Mouse (Mus musculus) heart, adult 2 months (tissue): ENCODE data around the gene Trmo. TPM values are rescaled to one million over a fixed set of nuclear protein-coding genes. Genes with fewer than 3 reads are reported as not detected.

Source experiments
- DNase-seq, 2 experiments: peaks; one replicate each; pipeline ENCODE4 v3.0.0; 2021
- H3K27ac ChIP-seq: fragments of 200-600 bp; 2 replicates; pipeline ENCODE4 v1.8.1; 2022
- H3K27me3 ChIP-seq: fragments of 200-500 bp; 2 replicates; pipeline ENCODE4 v1.6.1; 2012; ENCODE audit warnings: mild to moderate bottlenecking, low read length, inconsistent platforms, mixed read lengths; ENCODE audit not compliant: control insufficient read depth, insufficient read depth
- H3K36me3 ChIP-seq: fragments of 200-500 bp; 2 replicates; pipeline ENCODE4 v1.6.1; 2012; ENCODE audit warnings: low read length, inconsistent platforms; ENCODE audit not compliant: control insufficient read depth, insufficient read depth
- H3K4me1 ChIP-seq: fragments of 200-500 bp; 2 replicates; pipeline ENCODE4 v1.6.1; 2011; ENCODE audit warnings: low read length; ENCODE audit not compliant: control insufficient read depth, insufficient read depth
- H3K4me3 ChIP-seq: fragments of 200-600 bp; 2 replicates; pipeline ENCODE4 v1.8.1; 2022
- H3K79me2 ChIP-seq: fragments of 200-500 bp; replicated peaks from 2 replicates; pipeline ENCODE4 v1.6.1; 2012; ENCODE audit warnings: mild to moderate bottlenecking, inconsistent platforms, low read length, moderate library complexity, mixed read lengths; ENCODE audit not compliant: control insufficient read depth, insufficient read depth
- H3K9ac ChIP-seq: fragments of 200-500 bp; 2 replicates; pipeline ENCODE4 v1.6.1; 2012; ENCODE audit warnings: low read depth, mild to moderate bottlenecking, control low read depth, inconsistent platforms, low read length, mixed read lengths
- CTCF ChIP-seq: fragments of 200-600 bp; IDR thresholded peaks from 2 replicates; pipeline ENCODE4 v1.8.1; 2022; ENCODE audit warnings: antibody characterized with exemption, mild to moderate bottlenecking, moderate library complexity
- EP300 ChIP-seq: fragments of 200-500 bp; IDR thresholded peaks from 2 replicates; pipeline ENCODE4 v1.6.1; 2011; ENCODE audit warnings: low read depth, low read length, control low read depth; ENCODE audit not compliant: insufficient read depth
- POLR2A ChIP-seq: fragments of 200-500 bp; IDR thresholded peaks from 2 replicates; pipeline ENCODE4 v1.6.1; 2011; ENCODE audit warnings: mild to moderate bottlenecking, low read depth, low read length, control low read depth; ENCODE audit not compliant: insufficient read depth
- WGBS: fragments of 180-500 bp; shearing (Covaris S2); methylation state at CpG from one replicate; pipeline ENCODE4 v1.1.7; 2018; 5-methylcytosine and 5-hydroxymethylcytosine counted together
- intact Hi-C: fragments of 180-260 bp; cut with DNase I; formaldehyde crosslinking; loops from one replicate; pipeline ENCODE4 v1.15.1; 2025
- polyA plus RNA-seq: library from polyadenylated mRNA; depleted of rRNA; stranded (reverse); fragments of >200 nt; gene quantifications from 2 replicates; pipeline ENCODE4 v1.2.3, GENCODE M21; 2012
- total RNA-seq, 2 experiments: library from RNA; stranded (reverse); gene quantifications; 2 replicates each; pipeline ENCODE4 v1.2.3; 2021

Trmo gene
- total and polyA plus RNA-seq, 3 experiments, result 3.7 to 4.1 (median 3.8) TPM

DNA sequence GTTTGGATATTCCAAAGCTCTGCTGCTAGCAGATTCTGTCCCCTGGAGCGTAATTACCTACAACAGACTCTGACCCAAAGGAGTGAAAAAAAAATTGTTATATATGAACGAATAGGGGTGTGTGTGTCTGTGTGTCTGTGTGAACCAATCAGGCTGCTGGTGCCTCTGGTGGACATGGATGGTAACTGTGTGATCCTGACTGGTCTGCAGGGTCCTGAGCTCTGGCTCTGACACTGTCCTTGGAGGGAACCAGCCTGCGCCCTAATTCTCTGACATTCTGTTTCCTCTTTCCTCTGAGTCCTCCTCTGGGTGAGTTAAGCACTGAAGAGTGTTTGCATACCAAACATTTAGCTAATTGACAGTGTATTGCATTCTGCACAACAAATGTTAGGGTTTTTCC lies 28.3 kb upstream of the Trmo start:
- Histone ChIP-seq H3K36me3 (no peaks in the 10 kb centered on the region), H3K4me3 (no peak overlapping the region), H3K4me1 (no peaks in the 10 kb centered on the region), H3K27ac (no peak overlapping the region), H3K79me2 (no peaks in the 10 kb centered on the region), H3K9ac (no peak overlapping the region), H3K27me3 (no peaks in the 10 kb centered on the region)
- DNase-seq, result peak in 1 of 2 experiments; percentile 7
- intact Hi-C loops, result no loop called here
- WGBS, result 64% methylated on average over 3 of the region's 3 CpGs
- no peak for TF ChIP-seq EP300
- no peak for TF ChIP-seq POLR2A
- peak; percentile 28; the same call in 1 of the 2 replicates for TF ChIP-seq CTCF

DNA sequence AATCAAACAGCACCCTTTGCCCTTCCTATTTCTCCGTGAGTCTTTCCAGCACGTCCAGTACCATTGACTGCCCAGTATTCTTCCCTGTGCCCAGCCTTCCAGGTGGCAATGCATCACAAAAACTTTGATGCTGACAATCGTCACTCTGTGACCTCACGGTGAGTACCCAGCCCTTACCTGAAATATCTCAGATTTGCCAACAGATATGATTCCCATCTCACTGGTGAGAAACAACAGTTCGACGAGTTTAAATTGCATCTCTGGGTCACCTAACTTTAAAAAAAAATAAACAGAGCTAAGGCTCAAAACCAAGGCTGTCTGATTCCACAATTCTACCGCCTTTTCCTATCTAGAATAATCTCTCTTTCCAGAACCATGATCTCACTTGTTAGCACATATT lies 24.2 kb upstream of the Trmo start, which contains the start of gene Hemgn:
Gene Hemgn (minus strand): TSS at position 101 of the 400 bp plus-strand sequence.
- Histone ChIP-seq H3K27ac (no peak within 1 kb of the TSS), H3K27me3 (no peaks in the 10 kb centered on the region), H3K4me3 (no peak within 1 kb of the TSS), H3K4me1 (no peaks in the 10 kb centered on the region), H3K9ac (no peak within 1 kb of the TSS), H3K36me3 (no peaks in the 10 kb centered on the region), H3K79me2 (no peaks in the 10 kb centered on the region)
- no peak for TF ChIP-seq CTCF
- TF ChIP-seq POLR2A, result no peak
- no peak for TF ChIP-seq EP300
- intact Hi-C loops, result no loop called here
- no peak for DNase-seq
- WGBS, result 79% methylated on average over 7 of the region's 7 CpGs

DNA sequence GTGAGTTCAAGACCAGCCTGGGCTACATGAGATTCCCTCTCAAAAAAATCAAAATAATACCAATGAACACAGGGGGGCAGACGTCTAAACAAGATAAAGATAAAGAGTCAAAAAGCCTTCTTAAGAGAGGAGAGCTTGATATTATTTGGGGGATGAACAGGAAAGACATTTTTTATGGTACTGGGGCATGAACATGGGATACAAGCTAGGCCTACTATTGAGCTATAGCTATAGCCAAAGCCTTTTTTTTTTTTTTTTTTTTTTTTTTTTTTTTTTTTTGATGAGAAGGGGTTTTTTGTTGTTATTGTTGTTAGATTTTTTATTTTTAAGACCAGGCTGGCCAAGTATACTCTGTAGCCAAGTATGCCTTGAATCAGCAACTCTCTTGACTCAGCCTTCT lies 22.9 kb upstream of the Trmo start:
- H3K4me1 ChIP-seq, result no peaks in the 10 kb centered on the region
- H3K36me3 ChIP-seq, result no peaks in the 10 kb centered on the region
- TF ChIP-seq EP300, result no peak
- no peak for TF ChIP-seq CTCF
- no peak for TF ChIP-seq POLR2A
- H3K79me2 ChIP-seq, result no peaks in the 10 kb centered on the region
- H3K27ac ChIP-seq, result no peak overlapping the region
- intact Hi-C loops, result no loop called here
- DNase-seq, result no peak
- no peak overlapping the region for H3K4me3 ChIP-seq
- no peak overlapping the region for H3K9ac ChIP-seq
- 40% methylated on average over 1 of the region's 1 CpGs for WGBS
- no peaks in the 10 kb centered on the region for H3K27me3 ChIP-seq

DNA sequence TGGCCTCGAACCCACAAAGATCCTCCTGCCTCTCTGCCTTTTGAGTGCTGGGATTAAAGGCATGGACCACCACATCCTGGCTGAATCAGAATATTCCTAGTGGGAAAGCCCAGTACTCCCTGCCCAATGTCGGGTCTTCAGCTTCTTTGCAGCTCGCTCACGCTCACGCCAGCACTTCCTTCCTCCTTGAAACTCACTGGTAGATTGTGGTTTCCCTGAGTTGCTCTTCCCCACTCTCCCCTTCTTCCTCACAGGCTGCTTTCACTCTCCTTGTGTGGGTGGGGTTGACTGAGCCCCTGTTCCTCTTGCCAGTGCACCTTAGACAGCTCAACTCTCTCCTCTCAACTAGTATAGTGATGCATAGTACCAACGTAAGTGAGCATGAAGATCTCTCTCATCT lies 22.3 kb upstream of the Trmo start:
- DNase-seq, result peak in 1 of 2 experiments; percentile 44
- TF ChIP-seq CTCF (no peak), POLR2A (no peak), EP300 (no peak)
- WGBS, result 51% methylated on average over 6 of the region's 6 CpGs

DNA sequence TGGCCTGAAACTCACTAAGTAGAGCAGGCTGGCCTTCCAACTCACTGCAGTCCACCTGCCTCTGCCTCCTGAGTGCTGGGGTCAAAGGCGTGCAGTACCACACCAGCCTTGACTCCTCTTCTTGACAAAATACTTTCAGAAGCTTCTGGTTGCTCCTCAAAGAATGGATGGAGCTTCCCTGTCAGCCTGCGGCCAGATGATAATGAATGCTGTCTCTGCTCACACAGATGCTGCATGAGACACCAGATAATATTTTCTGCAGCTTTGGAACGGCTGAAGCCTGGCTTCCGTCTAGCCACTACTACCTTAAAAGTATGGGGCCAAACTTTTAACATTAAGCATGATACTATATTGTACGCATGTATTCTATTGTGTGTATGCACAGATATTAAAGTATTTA lies 21.4 kb upstream of the Trmo start:
- no peaks in the 10 kb centered on the region for H3K4me1 ChIP-seq
- WGBS, result 91% methylated on average over 5 of the region's 5 CpGs
- no peaks in the 10 kb centered on the region for H3K27me3 ChIP-seq
- H3K27ac ChIP-seq, result no peak overlapping the region
- H3K36me3 ChIP-seq, result no peaks in the 10 kb centered on the region
- H3K79me2 ChIP-seq, result no peaks in the 10 kb centered on the region
- intact Hi-C loops, result no loop called here
- no peak for DNase-seq
- TF ChIP-seq EP300 (no peak), CTCF (no peak), POLR2A (no peak)
- H3K4me3 ChIP-seq, result no peak overlapping the region
- no peak overlapping the region for H3K9ac ChIP-seq

More for the DNA sequence above, 22.3 kb upstream of the Trmo start:
- Histone ChIP-seq H3K4me3 (no peak overlapping the region), H3K36me3 (no peaks in the 10 kb centered on the region), H3K9ac (no peak overlapping the region), H3K4me1 (no peaks in the 10 kb centered on the region), H3K27me3 (no peaks in the 10 kb centered on the region), H3K27ac (no peak overlapping the region), H3K79me2 (no peaks in the 10 kb centered on the region)
- intact Hi-C loops, result no loop called here

DNA sequence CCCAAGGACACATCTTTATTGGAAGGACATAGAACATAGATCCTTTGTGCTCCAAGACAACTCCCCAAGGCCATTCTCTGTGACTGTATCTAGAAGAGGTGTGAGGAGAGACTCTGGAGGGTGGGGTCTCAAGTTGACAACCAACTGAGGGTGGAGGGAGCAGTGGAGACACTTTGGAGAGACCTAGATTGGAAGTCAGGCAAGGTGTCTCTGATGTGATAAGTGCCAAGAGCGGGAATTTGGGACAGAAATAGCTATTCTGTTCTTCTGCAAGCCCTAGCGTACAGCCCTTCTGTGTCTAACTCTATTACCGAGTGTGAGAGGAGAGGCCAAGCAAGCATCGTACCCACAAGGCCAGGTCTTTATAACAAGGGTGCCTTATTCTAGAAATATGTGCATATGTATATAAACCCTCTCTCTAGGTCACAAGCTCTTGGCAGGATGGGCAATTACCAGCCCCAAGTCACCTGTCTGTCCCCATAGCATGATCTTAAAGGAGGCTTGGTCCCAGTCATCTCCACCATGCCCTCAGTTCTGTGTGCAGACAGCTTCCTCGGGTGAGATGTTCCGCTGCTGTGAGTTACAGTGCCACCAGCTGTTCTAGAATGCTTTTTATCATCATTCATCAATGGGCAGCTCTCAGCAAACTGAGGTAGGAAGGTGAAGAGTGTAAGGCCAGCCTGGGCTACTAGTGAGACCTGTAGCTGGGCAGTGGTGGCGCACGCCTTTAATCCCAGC lies 17.9 kb upstream of the Trmo start:
- no peaks in the 10 kb centered on the region for H3K4me1 ChIP-seq
- H3K27me3 ChIP-seq, result no peaks in the 10 kb centered on the region
- no peak overlapping the region for H3K27ac ChIP-seq
- no peak overlapping the region for H3K4me3 ChIP-seq
- no peak for DNase-seq
- H3K9ac ChIP-seq, result no peak overlapping the region
- TF ChIP-seq POLR2A (no peak), CTCF (no peak), EP300 (no peak)
- intact Hi-C loops, result no loop called here
- no peaks in the 10 kb centered on the region for H3K36me3 ChIP-seq
- WGBS, result 85% methylated on average over 8 of the region's 8 CpGs
- no peaks in the 10 kb centered on the region for H3K79me2 ChIP-seq
